Mouse (Mus musculus): ENCODE data around the gene Lmo4. TPM values are rescaled to one million over a fixed set of nuclear protein-coding genes. Genes with fewer than 3 reads are reported as not detected.

Gene Lmo4
- total and polyA plus RNA-seq, 3 experiments = 37.3 to 161 (median 48.1) TPM

DNA sequence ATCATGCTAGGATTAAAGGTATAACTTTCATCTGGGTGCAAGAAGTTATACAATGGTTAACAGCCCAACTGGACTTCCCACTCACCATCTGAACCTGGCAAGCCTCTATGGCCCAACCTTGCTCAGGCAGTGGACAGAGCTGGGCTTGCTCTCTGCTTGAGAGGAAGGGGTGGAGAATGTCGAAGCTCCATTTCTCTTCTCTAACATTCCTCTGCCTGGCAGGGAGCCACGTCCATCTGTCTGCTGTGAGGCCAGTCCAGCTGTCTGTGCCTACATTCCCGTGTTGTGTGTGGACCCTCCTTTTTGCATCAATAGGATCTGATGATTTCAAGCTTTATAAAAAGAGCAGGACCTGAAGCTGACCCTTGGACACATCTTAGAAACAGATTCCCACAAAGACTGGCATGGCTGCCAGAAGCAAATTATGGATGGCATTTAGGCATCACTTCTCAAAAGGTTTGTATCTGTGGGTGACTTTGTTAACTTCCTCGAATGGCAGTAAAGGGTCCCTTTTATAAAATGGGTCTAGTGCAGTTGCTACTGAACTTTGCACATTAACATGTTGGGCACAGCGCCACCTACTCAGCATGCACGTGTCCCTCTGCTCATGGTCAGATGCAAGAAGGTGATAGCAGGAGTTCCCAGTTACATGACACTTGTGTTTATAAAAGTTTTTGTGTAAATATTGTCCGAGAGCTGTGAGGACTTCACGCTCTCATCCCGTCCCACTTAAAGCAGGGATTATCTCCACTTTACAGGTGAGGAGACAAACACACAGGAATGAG, 20.6 kb upstream of the Lmo4 start:
- Histone ChIP-seq H3K36me3 (replicated peaks) (no peaks in the 10 kb centered on the region), H3K4me1 (ENCODE audit: insufficient read depth, low read depth, low read length) (no peaks in the 10 kb centered on the region), H3K4me3 (ENCODE audit: low read depth, low read length) (no peak overlapping the region), H3K9me3 (replicated peaks) (no peaks in the 10 kb centered on the region), H3K27me3 (ENCODE audit: insufficient read depth, low read length) (no peaks in the 10 kb centered on the region)
- ATAC-seq (ENCODE audit: extremely low read depth, insufficient number of reproducible peaks, low FRiP score, poor library complexity, severe bottlenecking) (no peak), DNase-seq (ENCODE audit: low spot score) (no peak)
- TF ChIP-seq GATA1 (IDR thresholded peaks at IDR 0.05; ENCODE audit: borderline replicate concordance, low read length) (no peak), POLR2AphosphoS5 (IDR thresholded peaks at IDR 0.05; ENCODE audit: insufficient replicate concordance, low read depth, low read length) (no peak)

DNA sequence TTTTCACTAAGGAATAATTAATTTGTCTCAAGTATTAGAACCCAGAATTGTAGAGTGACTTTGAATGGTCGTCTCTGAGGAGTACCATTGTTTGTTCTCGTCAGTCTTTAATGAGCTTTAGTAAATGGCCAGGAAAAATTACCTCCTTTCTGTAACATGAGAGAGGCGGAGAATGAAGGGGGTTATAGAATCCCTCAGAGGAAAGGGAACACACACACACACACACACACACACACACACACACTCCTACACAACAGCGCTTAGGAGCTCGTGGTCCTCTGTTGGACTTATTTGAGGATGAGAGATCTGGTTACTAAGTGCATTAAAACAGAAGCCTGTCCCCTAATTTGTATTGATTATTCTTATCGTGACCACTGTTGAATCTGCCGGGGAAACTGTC, 19.6 kb upstream of the Lmo4 start:
- Histone ChIP-seq H3K4me3 (ENCODE audit: low read depth, low read length) (no peak overlapping the region), H3K27me3 (ENCODE audit: insufficient read depth, low read length) (no peaks in the 10 kb centered on the region), H3K36me3 (replicated peaks) (no peaks in the 10 kb centered on the region), H3K4me1 (ENCODE audit: insufficient read depth, low read depth, low read length) (no peaks in the 10 kb centered on the region), H3K9me3 (replicated peaks) (no peaks in the 10 kb centered on the region)
- DNase-seq (ENCODE audit: low spot score) (no peak), ATAC-seq (ENCODE audit: extremely low read depth, insufficient number of reproducible peaks, low FRiP score, poor library complexity, severe bottlenecking) (no peak)
- TF ChIP-seq TAL1 (conservative IDR thresholded peaks at IDR 0.05; ENCODE audit: low read depth, low read length) (no peak), POLR2AphosphoS5 (IDR thresholded peaks at IDR 0.05; ENCODE audit: insufficient replicate concordance, low read depth, low read length) (no peak), GATA2 (IDR thresholded peaks at IDR 0.05; ENCODE audit: borderline replicate concordance, low read depth, low read length) (no peak), CTCF (IDR thresholded peaks at IDR 0.05; ENCODE audit: low read depth, low read length) (no peak), GATA1 (IDR thresholded peaks at IDR 0.05; ENCODE audit: borderline replicate concordance, low read length) (no peak)

- no peak for TF ChIP-seq TAL1 (conservative IDR thresholded peaks at IDR 0.05; ENCODE audit: low read depth, low read length)
- no peak for TF ChIP-seq CTCF (IDR thresholded peaks at IDR 0.05; ENCODE audit: low read depth, low read length)
- no peak for TF ChIP-seq POLR2AphosphoS5 (IDR thresholded peaks at IDR 0.05; ENCODE audit: insufficient replicate concordance, low read depth, low read length)
- no peak for TF ChIP-seq GATA1 (IDR thresholded peaks at IDR 0.05; ENCODE audit: borderline replicate concordance, low read length)
- no peak for TF ChIP-seq GATA2 (IDR thresholded peaks at IDR 0.05; ENCODE audit: borderline replicate concordance, low read depth, low read length)
- 0 out of 2 replicates have a peak, but pooled peaks cover 3% of the 10 kb centered on the region for H3K27me3 ChIP-seq (ENCODE audit: insufficient read depth, low read length)
- no peaks in the 10 kb centered on the region for H3K4me1 ChIP-seq (ENCODE audit: insufficient read depth, low read depth, low read length)
- DNase-seq (ENCODE audit: low spot score) (no peak), ATAC-seq (ENCODE audit: extremely low read depth, insufficient number of reproducible peaks, low FRiP score, poor library complexity, severe bottlenecking) (no peak)
- no peak overlapping the region for H3K4me3 ChIP-seq (ENCODE audit: low read depth, low read length)
- H3K36me3 ChIP-seq (replicated peaks) = no peaks in the 10 kb centered on the region
- no peaks in the 10 kb centered on the region for H3K9me3 ChIP-seq (replicated peaks)
These were observed 18.5 kb upstream of the Lmo4 start for GRCm38 (mm10) chr3:144223377-144224105.

- no peak for DNase-seq (ENCODE audit: low spot score)
- ATAC-seq (ENCODE audit: extremely low read depth, insufficient number of reproducible peaks, low FRiP score, poor library complexity, severe bottlenecking) = no peak
- no peak for TF ChIP-seq CTCF (IDR thresholded peaks at IDR 0.05; ENCODE audit: low read depth, low read length)
- TF ChIP-seq GATA2 (IDR thresholded peaks at IDR 0.05; ENCODE audit: borderline replicate concordance, low read depth, low read length) = no peak
- TF ChIP-seq POLR2AphosphoS5 (IDR thresholded peaks at IDR 0.05; ENCODE audit: insufficient replicate concordance, low read depth, low read length) = no peak
- no peak for TF ChIP-seq GATA1 (IDR thresholded peaks at IDR 0.05; ENCODE audit: borderline replicate concordance, low read length)
- Histone ChIP-seq H3K4me3 (ENCODE audit: low read depth, low read length) (no peak overlapping the region), H3K36me3 (replicated peaks) (no peaks in the 10 kb centered on the region), H3K27me3 (ENCODE audit: insufficient read depth, low read length) (0 out of 2 replicates have a peak, but pooled peaks cover 3% of the 10 kb centered on the region), H3K4me1 (ENCODE audit: insufficient read depth, low read depth, low read length) (no peaks in the 10 kb centered on the region), H3K9me3 (replicated peaks) (no peaks in the 10 kb centered on the region)
These were observed 17.4 kb upstream of the Lmo4 start for GRCm38 (mm10) chr3:144222381-144222780.

- DNase-seq (ENCODE audit: low spot score) (peak; percentile 27), ATAC-seq (ENCODE audit: extremely low read depth, insufficient number of reproducible peaks, low FRiP score, poor library complexity, severe bottlenecking) (no peak)
- TF ChIP-seq CTCF (IDR thresholded peaks at IDR 0.05; ENCODE audit: low read depth, low read length) (peak; percentile 52), POLR2AphosphoS5 (IDR thresholded peaks at IDR 0.05; ENCODE audit: insufficient replicate concordance, low read depth, low read length) (no peak), GATA1 (IDR thresholded peaks at IDR 0.05; ENCODE audit: borderline replicate concordance, low read length) (no peak)
- no peaks in the 10 kb centered on the region; the same call in 1 of the 2 replicates for H3K27me3 ChIP-seq (ENCODE audit: insufficient read depth, low read length)
- H3K36me3 ChIP-seq (replicated peaks) = no peaks in the 10 kb centered on the region
- no peak overlapping the region for H3K4me3 ChIP-seq (ENCODE audit: low read depth, low read length)
- H3K9me3 ChIP-seq (replicated peaks) = no peaks in the 10 kb centered on the region
- H3K4me1 ChIP-seq (ENCODE audit: insufficient read depth, low read depth, low read length) = peaks cover 10% of the 10 kb centered on the region
These were observed 2.5 kb upstream of the Lmo4 start for GRCm38 (mm10) chr3:144207498-144207897.

DNA sequence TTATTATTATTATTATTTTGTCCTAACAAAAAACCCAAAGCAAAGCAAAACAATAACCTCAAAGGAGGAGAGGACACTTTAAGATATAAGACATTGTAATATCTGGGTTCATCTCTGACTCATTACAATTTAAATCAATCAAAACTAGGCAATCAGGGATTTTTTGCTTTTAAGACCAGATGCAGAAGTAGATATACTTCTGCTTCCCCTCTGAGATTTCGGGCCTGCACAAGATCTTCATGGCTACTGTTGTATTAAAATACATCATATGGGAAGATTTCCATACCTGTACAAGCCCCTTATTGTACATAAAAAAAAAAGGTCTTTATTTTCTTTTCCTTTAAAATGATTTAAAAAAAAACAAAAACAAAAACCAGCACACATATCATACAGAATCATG, 1.9 kb upstream of the Lmo4 start:
- H3K36me3 ChIP-seq (replicated peaks) = no peaks in the 10 kb centered on the region
- peaks cover 11% of the 10 kb centered on the region for H3K4me1 ChIP-seq (ENCODE audit: insufficient read depth, low read depth, low read length)
- H3K9me3 ChIP-seq (replicated peaks) = no peaks in the 10 kb centered on the region
- DNase-seq (ENCODE audit: low spot score) = no peak
- TF ChIP-seq POLR2AphosphoS5 (IDR thresholded peaks at IDR 0.05; ENCODE audit: insufficient replicate concordance, low read depth, low read length) (no peak), TAL1 (conservative IDR thresholded peaks at IDR 0.05; ENCODE audit: low read depth, low read length) (no peak), GATA1 (IDR thresholded peaks at IDR 0.05; ENCODE audit: borderline replicate concordance, low read length) (no peak), CTCF (IDR thresholded peaks at IDR 0.05; ENCODE audit: low read depth, low read length) (no peak), GATA2 (IDR thresholded peaks at IDR 0.05; ENCODE audit: borderline replicate concordance, low read depth, low read length) (no peak)
- no peaks in the 10 kb centered on the region; the same call in 1 of the 2 replicates for H3K27me3 ChIP-seq (ENCODE audit: insufficient read depth, low read length)
- no peak overlapping the region for H3K4me3 ChIP-seq (ENCODE audit: low read depth, low read length)
- ATAC-seq (ENCODE audit: extremely low read depth, insufficient number of reproducible peaks, low FRiP score, poor library complexity, severe bottlenecking) = no peak
